Comparison of ENCODE assay signal across 9 mouse cellular contexts in the genomic region with DNA sequence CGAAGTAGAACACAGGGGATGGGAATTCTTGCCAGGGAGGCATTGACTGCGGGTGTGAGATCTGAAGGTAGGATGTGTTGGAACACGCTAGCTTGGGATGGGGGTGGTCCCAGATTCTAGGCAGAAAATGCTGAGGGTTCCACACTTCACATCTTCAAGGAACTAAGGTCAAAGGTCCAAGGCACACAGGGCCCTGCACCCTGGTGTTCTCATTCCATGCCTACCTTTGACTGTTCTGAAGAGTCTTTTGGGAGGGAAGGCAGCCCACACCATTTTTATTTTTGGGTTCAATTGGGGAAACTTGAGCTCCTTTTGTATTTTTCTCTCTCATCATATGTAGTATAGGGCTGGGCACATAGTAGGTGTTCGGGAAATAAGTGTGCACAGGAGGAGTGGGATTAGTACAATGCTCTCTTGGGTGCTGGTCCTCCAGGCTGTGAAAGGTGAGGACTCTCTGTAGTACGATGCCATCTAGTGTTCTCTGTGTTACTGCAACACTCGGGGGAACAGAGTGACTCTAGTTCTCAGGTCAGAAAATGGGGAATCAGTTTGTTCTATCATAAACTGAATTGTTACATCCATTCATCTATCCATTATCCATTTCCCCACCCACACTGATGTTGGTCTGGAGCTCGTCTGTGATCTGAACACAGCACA. TPM values are rescaled to one million over a fixed set of nuclear protein-coding genes. Genes with fewer than 3 reads are reported as not detected.
DNase-seq lines count a peak whose midpoint lies in the region; ATAC-seq and TF ChIP-seq lines count a peak whose summit lies in the region.
"Had no signal": no experiment of that assay in that cellular context is flagged by ENCODE, and none has a peak within 500 bp of the region (broad histone marks: within the 10 kb centered on the region; RNA-seq: fewer than 3 reads in every experiment).

No protein-coding gene starts in this region.

- no peak overlapping the region for H3K9ac ChIP-seq in embryonic facial prominence, embryonic 12.5 days
- no peak overlapping the region for H3K9ac ChIP-seq in lung, postnatal 0 days (replicated peaks; ENCODE audit: low read depth)
- H3K9ac ChIP-seq in stomach, postnatal 0 days (ENCODE audit: low read length), result no peak overlapping the region

- peak; percentile 27 for DNase-seq in heart, adult 8-10 months (ENCODE audit: low spot score)
- no peak for DNase-seq in heart, embryonic 10.5 days (ENCODE audit: low spot score)
- peak; percentile 62 for DNase-seq in ES-CJ7 (ENCODE audit: low read depth, low spot score)
- peak; percentile 82 for DNase-seq in induced T-regulatory cell, adult 2 months (ENCODE audit: low read depth)
- peak; percentile 84 for DNase-seq in lung, postnatal 0 days (ENCODE audit: low spot score)
- no peak for DNase-seq in stomach, postnatal 0 days (ENCODE audit: low spot score)
- no peak for DNase-seq in urinary bladder, adult 2 months (ENCODE audit: low spot score)

- H3K4me3 ChIP-seq in heart, embryonic 10.5 days, result no peak overlapping the region
- H3K4me3 ChIP-seq in embryonic facial prominence, embryonic 12.5 days, result no peak overlapping the region
- no peak overlapping the region for H3K4me3 ChIP-seq in lung, postnatal 0 days (ENCODE audit: low read depth, low read length)
- H3K4me3 ChIP-seq in stomach, postnatal 0 days (ENCODE audit: low read depth, low read length), result no peak overlapping the region

- TF ChIP-seq EP300 in lung, postnatal 0 days (IDR thresholded peaks at IDR 0.05), result no peak
- no peak for TF ChIP-seq EP300 in stomach, postnatal 0 days (optimal IDR thresholded peaks at IDR 0.05)

- TF ChIP-seq CTCF in lung, postnatal 0 days (IDR thresholded peaks at IDR 0.05), result peak; percentile 93
- peak; percentile 93 for TF ChIP-seq CTCF in stomach, postnatal 0 days (IDR thresholded peaks at IDR 0.05; ENCODE audit: low read depth)

- H3K27ac ChIP-seq in heart, embryonic 10.5 days, result no peak overlapping the region
- H3K27ac ChIP-seq in embryonic facial prominence, embryonic 12.5 days, result no peak overlapping the region
- no peak overlapping the region for H3K27ac ChIP-seq in lung, postnatal 0 days (ENCODE audit: low read length)
- peak overlapping the region; percentile 69 for H3K27ac ChIP-seq in stomach, postnatal 0 days (replicated peaks)
- H3K27ac ChIP-seq: macrophage had no signal

- H3K36me3 ChIP-seq in heart, embryonic 10.5 days, result no peaks in the 10 kb centered on the region
- no peaks in the 10 kb centered on the region for H3K36me3 ChIP-seq in embryonic facial prominence, embryonic 12.5 days
- H3K36me3 ChIP-seq in lung, postnatal 0 days (ENCODE audit: insufficient read depth, low read length), result no peaks in the 10 kb centered on the region
- no peaks in the 10 kb centered on the region for H3K36me3 ChIP-seq in stomach, postnatal 0 days (ENCODE audit: control insufficient read depth, insufficient read depth, low read length)

- 0 out of 2 replicates have a peak, but pooled peaks cover 5% of the 10 kb centered on the region for H3K27me3 ChIP-seq in heart, embryonic 10.5 days (ENCODE audit: insufficient read depth, poor library complexity, severe bottlenecking)
- no peaks in the 10 kb centered on the region for H3K27me3 ChIP-seq in embryonic facial prominence, embryonic 12.5 days
- no peaks in the 10 kb centered on the region for H3K27me3 ChIP-seq in lung, postnatal 0 days (replicated peaks; ENCODE audit: insufficient read depth, low read length)
- no peaks in the 10 kb centered on the region for H3K27me3 ChIP-seq in stomach, postnatal 0 days (ENCODE audit: control insufficient read depth, insufficient read depth, low read length)

- no peaks in the 10 kb centered on the region for H3K9me3 ChIP-seq in heart, embryonic 10.5 days
- H3K9me3 ChIP-seq in embryonic facial prominence, embryonic 12.5 days, result no peaks in the 10 kb centered on the region
- H3K9me3 ChIP-seq in lung, postnatal 0 days (ENCODE audit: low read length), result no peaks in the 10 kb centered on the region
- H3K9me3 ChIP-seq in stomach, postnatal 0 days (ENCODE audit: control insufficient read depth, low read length), result no peaks in the 10 kb centered on the region

- peak; percentile 62 for ATAC-seq in embryonic facial prominence, embryonic 12.5 days (ENCODE audit: insufficient number of reproducible peaks, insufficient read depth, low FRiP score, low TSS enrichment)
- ATAC-seq in lung, postnatal 0 days, result peak; percentile 63
- ATAC-seq in stomach, postnatal 0 days (ENCODE audit: low FRiP score, low TSS enrichment), result peak; percentile 46; the same call in 1 of the 2 replicates

- H3K4me2 ChIP-seq in embryonic facial prominence, embryonic 12.5 days (replicated peaks), result no peak overlapping the region
- no peak overlapping the region for H3K4me2 ChIP-seq in lung, postnatal 0 days (replicated peaks; ENCODE audit: low read depth, low read length)
- H3K4me2 ChIP-seq in stomach, postnatal 0 days (replicated peaks; ENCODE audit: low read depth), result no peak overlapping the region

- WGBS in heart, embryonic 10.5 days, result 42% methylated on average over 7 of the region's 7 CpGs
- 43% methylated on average over 7 of the region's 7 CpGs for WGBS in embryonic facial prominence, embryonic 12.5 days
- WGBS in lung, postnatal 0 days, result 43% methylated on average over 7 of the region's 7 CpGs
- 33% methylated on average over 7 of the region's 7 CpGs for WGBS in stomach, postnatal 0 days

- no peaks in the 10 kb centered on the region for H3K4me1 ChIP-seq in heart, embryonic 10.5 days
- no peaks in the 10 kb centered on the region for H3K4me1 ChIP-seq in embryonic facial prominence, embryonic 12.5 days
- H3K4me1 ChIP-seq in lung, postnatal 0 days (ENCODE audit: insufficient read depth, low read depth, low read length), result no peaks in the 10 kb centered on the region; the same call in 1 of the 2 replicates
- H3K4me1 ChIP-seq in stomach, postnatal 0 days (replicated peaks; ENCODE audit: control insufficient read depth, insufficient read depth), result no peaks in the 10 kb centered on the region

RNA-seq across cellular contexts. Expression of gene Cfap58, which starts 5.4 kb away (rescaled TPM):
- total RNA-seq in heart, adult 8-10 months (2022), result 1 to 10 TPM; 1.2 to 2.9 (median 1.9) TPM
- polyA plus RNA-seq in heart, embryonic 10.5 days (2016; fragmentation: Nextera tagmentation; extraction: Ambion mirVana), result 0.10 and 0.23 TPM in 2 replicates
- 0.15 TPM in 1 of 2 replicates, not detected in the other for polyA plus RNA-seq in embryonic facial prominence, embryonic 12.5 days (2016; fragmentation: Nextera tagmentation; extraction: Ambion mirVana)
- 2.0 and 2.6 TPM in 2 replicates for polyA plus RNA-seq in lung, postnatal 0 days (2015; fragmentation: Nextera tagmentation; extraction: Ambion mirVana)
- polyA plus RNA-seq in stomach, postnatal 0 days (2015; fragmentation: Nextera tagmentation; extraction: Ambion mirVana), result not detected in 2 replicates
- not detected in 2 replicates for polyA plus RNA-seq in urinary bladder, adult 2 months (2012; rRNA removed)
- polyA plus RNA-seq: macrophage had no signal

RNA-seq across cellular contexts. Expression of gene Itprip, which starts 13.0 kb away (rescaled TPM):
- total RNA-seq in heart, adult 8-10 months (2022), result 10 to 100 TPM in 2 of 4 experiments, 1 to 10 TPM in 2; 8.1 to 15.4 (median 11.5) TPM
- polyA plus RNA-seq in heart, embryonic 10.5 days (2016; fragmentation: Nextera tagmentation; extraction: Ambion mirVana), result 15.6 and 21.1 TPM in 2 replicates
- 18.5 and 20.0 TPM in 2 replicates for polyA plus RNA-seq in embryonic facial prominence, embryonic 12.5 days (2016; fragmentation: Nextera tagmentation; extraction: Ambion mirVana)
- polyA plus RNA-seq in lung, postnatal 0 days (2015; fragmentation: Nextera tagmentation; extraction: Ambion mirVana), result 15.6 and 15.9 TPM in 2 replicates
- polyA plus RNA-seq in stomach, postnatal 0 days (2015; fragmentation: Nextera tagmentation; extraction: Ambion mirVana), result 7.9 and 9.0 TPM in 2 replicates
- polyA plus RNA-seq in urinary bladder, adult 2 months (2012; rRNA removed), result 6.3 and 7.8 TPM in 2 replicates

RNA-seq across cellular contexts. Expression of gene Cfap43, which starts 13.0 kb away (rescaled TPM):
- under 1 TPM in 3 of 4 experiments, not detected in 1; 0.08 to 0.23 (median 0.22) TPM for total RNA-seq in heart, adult 8-10 months (2022)
- 0.06 and 0.11 TPM in 2 replicates for polyA plus RNA-seq in heart, embryonic 10.5 days (2016; fragmentation: Nextera tagmentation; extraction: Ambion mirVana)
- polyA plus RNA-seq in embryonic facial prominence, embryonic 12.5 days (2016; fragmentation: Nextera tagmentation; extraction: Ambion mirVana), result 0.19 and 0.29 TPM in 2 replicates
- polyA plus RNA-seq in lung, postnatal 0 days (2015; fragmentation: Nextera tagmentation; extraction: Ambion mirVana), result 4.9 and 6.3 TPM in 2 replicates
- polyA plus RNA-seq in stomach, postnatal 0 days (2015; fragmentation: Nextera tagmentation; extraction: Ambion mirVana), result 0.51 and 1.1 TPM in 2 replicates
- 0.21 and 0.66 TPM in 2 replicates for polyA plus RNA-seq in urinary bladder, adult 2 months (2012; rRNA removed)

Comparison
In these comparisons a context has a peak if more than half of its experiments do, and no peak if none do; other contexts are left out.
1. DNase-seq: peak in heart, adult 8-10 months (single experiment), ES-CJ7 (single experiment), induced T-regulatory cell, adult 2 months (single experiment) and lung, postnatal 0 days (single experiment); none in heart, embryonic 10.5 days (single experiment), stomach, postnatal 0 days (single experiment) and urinary bladder, adult 2 months (single experiment).
2. Peak in every context shown above with its lines, with median percentiles within 50 percentile points of each other: ATAC-seq.